Mouse (Mus musculus): Measurements from ENCODE around the gene Fgfr2.
"Not testable (repeated sequence)": the region's sequence is repeated elsewhere in the genome, so short reads cannot be mapped to it uniquely, and the experiment has no call there.

Fgfr2 gene

DNA sequence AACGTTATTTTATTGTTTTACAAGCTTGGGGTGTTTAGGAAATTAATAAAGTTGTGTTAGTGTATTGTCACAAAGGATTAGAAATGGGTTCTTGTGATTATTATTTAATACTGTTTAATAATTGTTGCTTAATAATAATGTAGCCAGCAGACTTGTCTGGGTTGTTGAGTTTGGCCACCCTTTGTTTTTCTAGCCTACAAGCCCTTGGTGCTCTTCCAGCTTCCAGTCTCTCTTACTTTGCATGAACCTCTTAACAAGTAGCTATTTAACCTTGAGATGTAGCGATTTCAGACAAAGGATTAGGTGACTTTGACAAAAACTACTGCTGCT lies 1711.2 kb downstream of the Fgfr2 start:
- DNase-seq (ENCODE audit: low read depth): no peak

- peak; percentile 37 for DNase-seq (ENCODE audit: low read depth)
Observed at GRCm38 (mm10) chr7:131411221-131411940, 1711.8 kb downstream of the Fgfr2 start.

- DNase-seq (ENCODE audit: low read depth): peak; percentile 99
Observed at GRCm38 (mm10) chr7:131410416-131411058, 1712.6 kb downstream of the Fgfr2 start, which contains the start of the genes Ikzf5 and Acadsb. Gene Ikzf5 (minus strand): TSS chr7:131410521. Gene Acadsb (plus strand): TSS chr7:131410601.

- no peak for DNase-seq (ENCODE audit: low read depth)
Observed at GRCm38 (mm10) chr7:131409988-131410385, 1713.2 kb downstream of the Fgfr2 start.

DNA sequence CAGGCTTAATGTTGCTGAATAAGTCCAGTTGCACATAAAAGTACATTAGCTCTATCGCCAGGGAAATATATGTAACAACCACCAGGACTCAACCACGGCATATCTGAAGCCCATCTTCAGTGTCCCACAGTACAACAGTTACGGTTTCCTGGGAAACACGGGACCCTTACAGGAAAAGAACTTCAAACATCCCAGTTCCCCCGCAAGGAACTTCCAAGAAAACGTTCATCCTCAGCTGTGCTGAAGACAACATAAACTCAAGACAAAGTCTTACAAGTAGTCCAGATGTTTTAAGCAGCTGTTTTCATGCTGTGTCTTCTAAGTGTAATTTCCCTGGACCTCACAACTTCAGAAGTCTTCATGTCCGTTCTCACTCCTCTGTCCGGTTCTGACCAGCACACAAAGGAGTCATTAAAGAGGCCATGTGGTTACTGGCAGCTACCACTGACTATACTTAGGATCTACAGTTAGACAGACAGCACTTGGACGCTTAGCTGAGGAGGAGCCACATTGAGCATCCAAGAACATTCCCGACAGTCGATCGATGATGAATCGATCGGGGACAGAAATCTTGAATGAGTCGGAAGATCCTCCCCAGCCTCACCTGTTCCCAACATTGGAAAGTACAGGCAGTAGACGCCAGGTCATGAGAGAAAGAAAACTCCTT lies 1713.7 kb downstream of the Fgfr2 start:
- peak; percentile 53 for DNase-seq (ENCODE audit: low read depth)

- not testable (repeated sequence) for DNase-seq (ENCODE audit: low read depth)
Observed at GRCm38 (mm10) chr7:131391761-131392160, 1731.4 kb downstream of the Fgfr2 start.

- peak; percentile 68 for DNase-seq (ENCODE audit: low read depth)
Observed at GRCm38 (mm10) chr7:131371880-131372651, 1751.1 kb downstream of the Fgfr2 start.

DNA sequence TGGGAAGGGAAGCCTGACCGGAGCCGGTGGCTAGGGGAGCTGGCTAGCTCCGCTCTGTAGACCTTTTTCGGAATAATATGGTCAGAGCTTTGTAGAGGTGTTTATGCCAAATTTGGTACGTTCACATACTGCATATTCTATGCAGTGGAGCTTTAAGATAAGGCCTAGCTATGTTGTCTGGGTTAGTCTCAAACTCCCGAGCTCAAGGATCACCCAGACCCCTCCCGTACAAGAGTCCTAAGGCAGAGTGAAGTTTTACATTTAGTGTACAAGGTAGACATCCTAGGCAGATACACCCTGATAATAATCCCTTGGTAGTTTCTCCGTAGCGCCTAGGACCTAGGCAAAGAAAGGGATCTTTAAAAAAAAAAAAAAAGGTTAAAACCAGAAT lies 1751.7 kb downstream of the Fgfr2 start:
- no peak for DNase-seq (ENCODE audit: low read depth)

DNA sequence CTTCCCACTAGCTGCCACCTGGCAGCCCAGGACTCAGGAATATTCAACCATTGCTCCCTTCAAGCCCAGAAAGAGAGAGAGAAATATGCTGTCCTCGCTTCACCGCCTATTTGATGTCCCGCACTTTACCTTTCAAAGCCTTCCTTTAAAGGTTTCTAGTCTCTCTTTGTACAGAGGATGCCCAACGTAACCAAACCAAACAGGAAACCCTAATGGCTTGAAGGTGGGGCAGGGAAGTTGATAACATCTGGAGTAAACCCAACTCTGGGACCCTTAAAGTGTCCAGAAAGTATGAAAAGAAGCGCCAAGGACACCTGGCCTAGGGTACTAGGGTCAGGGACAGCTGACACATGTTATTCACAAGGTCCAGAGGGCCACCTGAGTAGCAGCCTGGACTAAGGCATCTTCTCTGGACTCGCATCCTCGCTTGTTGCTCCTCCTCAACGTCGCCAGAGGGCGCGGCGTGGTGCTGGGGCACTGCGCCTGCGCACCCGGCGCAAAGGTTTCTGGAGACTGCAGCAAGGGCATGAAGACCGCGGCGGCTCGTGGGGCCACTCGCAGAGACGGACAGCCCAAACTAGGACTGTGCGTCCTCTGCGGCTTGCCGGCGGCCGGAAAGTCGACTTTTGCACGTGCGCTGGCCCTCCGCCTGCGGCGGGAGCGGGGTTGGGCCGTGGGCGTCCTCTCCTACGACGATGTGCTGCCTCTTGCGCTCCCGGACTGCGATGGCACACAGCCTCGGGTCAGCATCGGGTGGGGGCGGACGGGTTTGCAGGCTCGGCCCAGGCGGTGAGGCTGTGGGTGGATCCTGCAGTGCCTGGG lies 1752.3 kb downstream of the Fgfr2 start, which contains the start of gene Pstk:
Gene Pstk (plus strand): TSS at position 494 of the 822 bp plus-strand sequence.
- DNase-seq (ENCODE audit: low read depth): peak; percentile 95

- no peak for DNase-seq (ENCODE audit: low read depth)
Observed at GRCm38 (mm10) chr7:131364131-131364530, 1759.0 kb downstream of the Fgfr2 start.

- peak; percentile 98 for DNase-seq (ENCODE audit: low read depth)
Observed at GRCm38 (mm10) chr7:131362615-131363300, 1760.4 kb downstream of the Fgfr2 start, which contains the start of gene 2310057M21Rik. Gene 2310057M21Rik (minus strand): TSS chr7:131362759.

- no peak for DNase-seq (ENCODE audit: low read depth)
Observed at GRCm38 (mm10) chr7:131362269-131362614, 1760.9 kb downstream of the Fgfr2 start.

DNA sequence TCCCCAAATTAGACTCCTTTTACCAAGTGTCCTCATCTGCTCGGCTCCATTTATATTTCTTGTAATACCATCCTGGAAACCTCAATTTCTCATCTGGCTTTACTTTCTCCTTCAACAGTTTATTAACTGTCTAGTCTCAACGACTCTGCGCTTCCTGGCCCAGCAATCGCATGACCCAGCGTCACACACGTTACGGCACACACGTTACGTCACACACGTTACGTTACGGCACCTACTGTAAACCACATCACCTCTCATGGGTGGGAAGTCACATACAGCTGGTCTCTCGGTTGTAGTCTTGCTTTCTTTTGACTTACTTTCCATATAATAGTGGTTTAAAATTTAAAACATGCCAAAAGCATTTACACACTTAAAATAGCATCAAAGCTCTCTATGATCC lies 1767.0 kb downstream of the Fgfr2 start:
- no peak for DNase-seq (ENCODE audit: low read depth)

DNA sequence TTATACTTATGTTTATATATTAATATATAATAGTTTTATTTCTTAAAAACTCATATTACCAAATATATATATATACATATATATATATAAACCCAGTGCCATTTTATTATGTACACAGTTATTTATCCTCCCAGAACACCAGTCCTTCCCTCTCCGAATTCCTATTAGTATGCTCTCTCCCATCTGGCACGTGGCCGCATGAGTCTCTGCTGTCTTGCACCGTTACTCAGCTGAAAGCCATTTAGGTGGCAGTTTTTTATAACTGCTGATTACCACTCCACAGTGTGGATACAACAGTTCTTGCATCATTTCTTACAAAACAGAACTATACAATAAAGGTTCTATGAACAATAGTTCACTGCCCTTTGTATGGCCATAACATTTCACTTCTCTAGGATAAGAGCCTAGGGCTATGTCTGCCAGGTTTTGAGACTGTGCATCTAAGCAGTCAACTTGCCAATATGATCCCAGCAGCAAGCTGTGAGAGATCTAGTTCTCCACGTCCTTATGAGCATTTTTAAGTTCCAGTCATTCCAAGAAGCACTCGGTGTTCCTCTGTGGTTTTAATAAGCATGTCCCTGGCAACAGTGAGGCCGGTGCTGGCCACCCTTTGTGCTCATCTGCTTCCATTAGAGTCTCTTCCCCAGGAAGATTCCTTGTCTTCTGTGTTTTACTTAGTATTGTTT lies 1777.2 kb downstream of the Fgfr2 start:
- DNase-seq (ENCODE audit: low read depth): peak; percentile 36

- no peak for DNase-seq (ENCODE audit: low read depth)
Observed at GRCm38 (mm10) chr7:131337502-131338068, 1785.6 kb downstream of the Fgfr2 start.

DNA sequence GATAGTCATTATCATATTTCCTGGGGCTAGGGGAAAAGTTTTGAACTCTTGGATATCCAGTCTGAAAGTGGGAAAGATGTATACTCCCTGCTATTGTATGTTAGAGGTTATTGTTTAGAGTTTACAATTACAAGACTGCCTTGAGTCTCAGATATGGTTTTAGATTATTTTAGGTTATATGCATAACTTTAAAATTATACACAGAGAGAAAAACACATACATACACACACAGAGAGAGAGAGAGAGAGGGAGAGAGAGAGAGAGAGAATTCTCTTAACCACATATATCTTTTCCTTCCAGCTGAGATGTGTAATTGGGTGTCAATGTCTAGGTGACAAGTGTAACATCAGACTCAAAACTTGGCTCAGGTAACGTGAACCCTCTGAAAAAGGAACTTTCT lies 1789.6 kb downstream of the Fgfr2 start, which contains the start of gene Fam24a:
Gene Fam24a (plus strand): TSS at position 301 of the 400 bp plus-strand sequence.
- DNase-seq (ENCODE audit: low read depth): no peak

- DNase-seq (ENCODE audit: low read depth): no peak
Observed at GRCm38 (mm10) chr7:131331688-131332087, 1791.5 kb downstream of the Fgfr2 start.

DNA sequence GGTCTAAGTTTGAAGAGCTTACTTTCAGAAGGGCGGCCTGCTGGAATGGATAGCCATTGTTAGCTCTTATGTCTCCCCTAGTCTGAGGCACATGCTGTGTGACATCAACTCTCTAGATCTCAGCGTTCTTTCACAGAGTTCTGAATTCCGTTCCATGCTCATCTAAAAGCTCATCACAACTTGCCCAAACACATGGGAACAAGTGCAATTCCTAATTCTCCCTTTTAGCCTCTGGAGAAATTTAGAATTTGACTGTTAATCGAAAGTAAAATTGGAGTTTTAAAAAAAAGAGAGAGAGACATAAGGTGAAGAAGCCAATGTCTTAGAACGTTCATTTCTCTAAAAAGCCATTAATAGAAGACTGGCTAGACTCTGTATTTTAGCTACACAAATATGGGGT lies 1793.7 kb downstream of the Fgfr2 start, which contains the start of gene Fam24b:
Gene Fam24b (minus strand): TSS at position 101 of the 400 bp plus-strand sequence.
- no peak for DNase-seq (ENCODE audit: low read depth)

DNA sequence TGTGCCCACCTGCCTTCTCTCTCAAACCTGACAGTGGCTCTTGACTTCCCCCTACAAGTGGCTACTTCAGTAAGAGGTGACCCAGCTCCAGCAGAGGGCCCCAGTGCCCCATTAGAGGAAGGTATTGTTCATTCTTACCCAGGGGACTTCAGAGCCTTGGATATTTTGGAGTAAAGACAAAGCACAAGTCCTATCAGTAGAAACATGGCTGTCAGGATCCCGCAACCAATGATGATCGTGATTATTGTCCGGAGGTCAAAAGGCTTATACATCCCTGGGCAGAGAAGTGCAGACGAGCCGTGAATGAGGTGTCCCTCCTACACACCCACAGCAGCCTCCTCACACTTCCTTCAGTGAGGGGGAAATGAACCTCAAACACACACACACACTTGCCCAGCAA lies 1796.1 kb downstream of the Fgfr2 start:
- DNase-seq (ENCODE audit: low read depth): peak; percentile 2

GRCm38 (mm10) chr7:131322192-131322591 lies 1801.0 kb downstream of the Fgfr2 start, which contains the start of gene Cuzd1:
Gene Cuzd1 (minus strand): TSS chr7:131322292.
- no peak for DNase-seq (ENCODE audit: low read depth)

Measured in NIH3T3 (cell line).